In the genomic region with DNA sequence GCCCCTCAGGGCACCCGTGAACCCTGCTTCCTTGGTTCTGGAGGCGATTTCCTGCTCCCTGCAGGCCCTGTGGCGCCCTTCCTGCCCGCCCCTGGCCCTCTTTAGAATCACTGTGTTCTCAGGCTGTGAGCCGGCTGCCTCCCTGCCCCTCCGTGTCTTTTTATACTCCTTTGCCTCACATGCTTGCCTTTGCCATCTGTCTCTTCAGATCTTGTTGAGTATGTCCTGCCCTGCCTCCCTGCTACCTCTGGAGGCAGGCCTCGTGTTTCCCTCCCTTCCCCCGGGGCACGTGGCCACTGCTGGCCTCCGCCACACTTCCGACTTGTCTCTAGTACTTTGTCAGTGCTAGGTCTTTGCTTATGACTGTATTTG, we compare ENCODE assay signal across 8 mouse cellular contexts. TPM values are rescaled to one million over a fixed set of nuclear protein-coding genes. Genes with fewer than 3 reads are reported as not detected.
A peak's percentile ranks its signal among the peaks of the same experiment; 100 is the strongest.
DNase-seq lines count a peak whose midpoint lies in the region; ATAC-seq and TF ChIP-seq lines count a peak whose summit lies in the region.

No protein-coding gene starts in this region.

- H3K4me3 ChIP-seq in E14TG2a.4 (replicated peaks; ENCODE audit: low read length): peak overlapping the region; percentile 51
- H3K4me3 ChIP-seq in forebrain, embryonic 13.5 days: no peak overlapping the region
- H3K4me3 ChIP-seq in intestine, embryonic 15.5 days (replicated peaks): no peak overlapping the region

- peaks cover 75% of the 10 kb centered on the region for H3K36me3 ChIP-seq in E14TG2a.4 (ENCODE audit: insufficient read depth, low read length)
- H3K36me3 ChIP-seq in forebrain, embryonic 13.5 days (ENCODE audit: poor library complexity, severe bottlenecking): peaks cover 20% of the 10 kb centered on the region
- no peaks in the 10 kb centered on the region for H3K36me3 ChIP-seq in intestine, embryonic 15.5 days

- WGBS in forebrain, embryonic 13.5 days: 52% methylated on average over 11 of the region's 11 CpGs
- 45% methylated on average over 11 of the region's 11 CpGs for WGBS in intestine, embryonic 15.5 days

- no peaks in the 10 kb centered on the region; the same call in 1 of the 2 replicates for H3K27me3 ChIP-seq in E14TG2a.4 (ENCODE audit: insufficient read depth, low read length)
- H3K27me3 ChIP-seq in forebrain, embryonic 13.5 days: no peaks in the 10 kb centered on the region
- peaks cover 9% of the 10 kb centered on the region for H3K27me3 ChIP-seq in intestine, embryonic 15.5 days (replicated peaks)

- no peak for ATAC-seq in forebrain, embryonic 13.5 days
- ATAC-seq in intestine, embryonic 15.5 days: no peak

- H3K27ac ChIP-seq in forebrain, embryonic 13.5 days: peak overlapping the region; percentile 6; the same call in 1 of the 2 replicates
- H3K27ac ChIP-seq in intestine, embryonic 15.5 days: no peak overlapping the region

- H3K4me2 ChIP-seq in forebrain, embryonic 13.5 days: peak overlapping the region; percentile 4
- no peak overlapping the region for H3K4me2 ChIP-seq in intestine, embryonic 15.5 days (replicated peaks)

- TF ChIP-seq CTCF in E14TG2a.4 (conservative IDR thresholded peaks at IDR 0.05; ENCODE audit: low read length): no peak

- H3K9me3 ChIP-seq in E14TG2a.4 (ENCODE audit: low read length): no peaks in the 10 kb centered on the region
- H3K9me3 ChIP-seq in forebrain, embryonic 13.5 days (replicated peaks): no peaks in the 10 kb centered on the region
- no peaks in the 10 kb centered on the region for H3K9me3 ChIP-seq in intestine, embryonic 15.5 days

- H3K4me1 ChIP-seq in E14TG2a.4 (replicated peaks; ENCODE audit: low read depth, low read length): peaks cover 90% of the 10 kb centered on the region
- peaks cover 81% of the 10 kb centered on the region for H3K4me1 ChIP-seq in forebrain, embryonic 13.5 days
- peaks cover 37% of the 10 kb centered on the region for H3K4me1 ChIP-seq in intestine, embryonic 15.5 days (replicated peaks)

- peak; percentile 53 to 69 for DNase-seq in adrenal gland, postnatal 36 days
- DNase-seq in adrenal gland, postnatal 25 days: no peak
- DNase-seq in lung, postnatal 10 days: peak; percentile 62
- DNase-seq in thymus, postnatal 14 days: peak; percentile 57
- no peak for DNase-seq in adrenal gland, adult 8-10 months

- peak overlapping the region; percentile 54 for H3K9ac ChIP-seq in forebrain, embryonic 13.5 days
- H3K9ac ChIP-seq in intestine, embryonic 15.5 days: peak overlapping the region; percentile 10; the same call in 1 of the 2 replicates

RNA-seq across cellular contexts. Expression of a gene that starts 6.2 kb away (rescaled TPM):
- 100 to 1,000 TPM; 132 to 163 TPM for total RNA-seq in adrenal gland, postnatal 36 days (2021)
- 157 and 195 TPM in 2 replicates for total RNA-seq in adrenal gland, postnatal 25 days (2021)
- 60.3 and 62.1 TPM in 2 replicates for polyA plus RNA-seq in forebrain, embryonic 13.5 days (2015; fragmentation: Nextera tagmentation; extraction: Ambion mirVana)
- polyA plus RNA-seq in intestine, embryonic 15.5 days (2015; fragmentation: Nextera tagmentation; extraction: Ambion mirVana): 30.4 and 30.7 TPM in 2 replicates
- 100 to 1,000 TPM; 138 to 170 (median 166) TPM for total RNA-seq in adrenal gland, adult 8-10 months (2022)

Comparison
In these comparisons a context has a peak if more than half of its experiments do, and no peak if none do; other contexts are left out.
1. DNase-seq: peak in adrenal gland, postnatal 36 days (2 of 2), lung, postnatal 10 days (single experiment) and thymus, postnatal 14 days (single experiment); none in adrenal gland, postnatal 25 days (single experiment) and adrenal gland, adult 8-10 months (single experiment).